Mouse (Mus musculus) lung, postnatal 14 days (tissue): ENCODE data around the gene Snx33.
"Not testable (repeated sequence)": the region's sequence is repeated elsewhere in the genome, so short reads cannot be mapped to it uniquely, and the experiment has no call there.

Experiments used
- DNase-seq: peaks from one replicate; pipeline ENCODE4 v3.0.0; 2021

Snx33 gene

DNA sequence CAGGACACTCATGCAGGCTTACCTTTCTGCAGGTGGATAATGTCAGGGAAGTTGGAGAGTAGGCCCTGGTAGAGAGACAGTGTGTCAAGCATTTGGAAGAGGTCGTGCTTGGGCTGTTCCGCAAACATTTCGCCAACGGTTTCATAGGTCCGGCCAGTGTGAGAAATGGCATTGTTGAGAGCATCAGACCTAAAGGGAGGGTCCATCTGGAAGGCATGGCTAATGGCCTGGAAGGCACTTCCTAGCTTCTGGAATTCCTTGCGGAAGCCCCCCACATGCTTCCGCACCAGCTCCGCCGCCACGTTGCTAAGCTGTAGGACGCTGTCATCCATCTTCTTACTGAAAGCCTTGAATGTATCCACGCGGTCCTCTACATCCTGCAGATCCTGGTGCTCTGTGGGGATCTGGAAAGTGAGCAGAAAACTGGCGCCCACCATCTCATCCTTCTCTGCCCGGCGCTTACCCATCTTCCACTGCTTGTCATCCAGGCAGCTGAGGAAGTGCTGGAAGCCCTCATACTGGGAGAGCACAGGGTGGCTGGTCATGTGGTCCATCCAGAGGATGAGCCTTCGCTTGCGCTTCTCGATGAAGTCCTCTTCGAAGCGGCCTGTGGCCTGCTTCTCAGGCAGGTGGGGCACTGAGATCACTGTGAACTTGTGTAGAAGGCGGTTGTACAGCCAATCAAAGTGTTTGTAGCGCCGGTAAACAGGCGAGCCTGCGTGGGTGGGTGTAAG, 2.7 kb downstream of the Snx33 start:
- DNase-seq, result no peak

DNA sequence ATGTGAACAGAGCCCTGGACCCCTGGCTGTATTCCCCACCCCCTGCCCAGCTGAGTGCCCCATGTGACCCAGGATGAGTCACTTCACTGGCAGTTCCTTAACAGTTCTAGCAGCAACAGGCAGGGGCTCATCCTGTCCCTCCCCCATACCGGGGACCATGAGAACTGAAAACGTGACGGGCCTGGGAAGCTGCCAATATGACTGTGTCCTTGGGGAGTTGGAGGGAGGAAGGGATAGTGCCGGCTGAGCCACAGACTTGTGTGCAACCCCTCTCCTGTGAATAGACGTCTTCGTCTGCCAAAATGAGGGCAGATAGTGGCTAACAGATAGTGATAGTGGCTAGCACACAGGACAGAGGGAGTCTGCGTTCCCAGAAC, 3.5 kb downstream of the Snx33 start:
- DNase-seq, result peak; percentile 87

DNA sequence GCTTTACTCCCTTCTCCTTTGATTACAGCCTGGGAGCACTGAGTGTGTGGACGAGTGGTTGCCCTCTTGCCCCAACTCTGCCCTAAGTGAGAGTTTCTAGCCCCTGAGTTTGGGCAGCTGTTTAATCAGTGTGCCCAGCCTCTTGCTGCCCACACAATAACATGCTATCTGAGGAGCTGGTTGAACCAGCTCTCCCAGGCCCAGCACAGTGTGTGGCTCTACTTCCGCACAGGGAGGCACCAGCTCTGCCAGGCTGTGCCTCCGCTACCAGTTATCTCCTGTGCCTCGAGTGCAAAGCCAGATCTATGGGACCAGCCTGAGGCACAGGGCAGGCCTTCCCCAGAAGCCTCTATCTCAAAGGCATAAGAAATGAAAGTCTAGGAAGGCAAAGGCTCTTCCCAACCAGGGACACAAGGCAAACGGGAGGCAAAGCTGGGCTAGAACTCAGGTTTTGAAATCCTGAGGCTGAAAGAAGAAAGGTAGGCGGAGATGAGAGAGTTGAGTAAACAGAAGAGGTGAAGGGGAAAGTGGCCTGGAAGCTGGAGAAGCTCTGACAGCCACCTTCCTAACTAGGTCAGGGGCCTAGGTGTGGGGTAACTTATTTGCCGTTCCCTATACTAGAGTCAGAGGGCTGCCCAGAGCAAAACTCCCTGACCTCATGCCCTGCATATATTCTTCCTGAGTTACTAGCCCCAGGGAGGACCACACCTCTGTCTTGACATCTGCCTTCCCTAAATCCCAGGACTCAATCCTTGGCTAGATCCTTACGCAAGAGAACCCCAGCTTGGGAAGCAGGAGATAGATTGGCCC, 4.1 kb downstream of the Snx33 start:
- DNase-seq, result no peak

DNA sequence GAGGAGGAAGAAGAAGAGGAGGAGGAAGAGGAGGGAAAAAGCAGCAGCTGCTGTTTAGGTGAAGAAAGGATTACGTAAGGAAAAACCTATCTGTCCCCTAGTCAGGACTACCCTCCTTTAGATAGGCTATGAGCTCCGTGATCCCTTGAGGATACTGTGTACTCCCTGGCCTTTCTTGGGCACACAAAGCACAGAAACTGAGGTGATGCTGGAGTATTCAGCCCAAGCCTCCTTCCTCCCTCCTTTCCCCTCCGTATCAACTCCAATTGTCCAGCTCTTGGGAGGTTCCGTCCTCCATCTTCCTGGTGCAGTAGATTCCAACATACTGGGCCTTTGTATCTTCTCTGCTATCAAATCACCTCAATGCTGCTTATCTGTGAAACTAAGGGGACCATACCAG, 5.4 kb downstream of the Snx33 start:
- DNase-seq, result no peak

DNA sequence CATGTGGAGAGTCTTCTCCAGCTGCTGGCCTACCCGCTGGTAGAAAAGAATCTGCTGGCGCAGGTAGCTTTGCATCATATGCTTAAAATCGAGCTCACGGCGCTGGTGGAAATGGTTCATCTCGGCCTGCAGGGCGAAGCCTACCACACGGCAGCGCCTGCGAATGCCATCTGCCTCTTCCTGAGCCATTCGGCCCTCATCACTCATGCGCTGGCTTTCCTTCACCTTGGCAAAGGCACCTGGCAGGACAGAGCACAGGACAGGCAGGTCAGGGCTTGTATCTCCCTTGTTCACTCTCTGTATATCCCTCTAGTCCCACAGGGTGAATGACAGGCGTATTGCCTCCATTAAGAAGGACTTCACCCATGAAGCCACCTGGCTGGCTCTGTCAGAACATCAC, 9.7 kb downstream of the Snx33 start:
- no peak for DNase-seq

DNA sequence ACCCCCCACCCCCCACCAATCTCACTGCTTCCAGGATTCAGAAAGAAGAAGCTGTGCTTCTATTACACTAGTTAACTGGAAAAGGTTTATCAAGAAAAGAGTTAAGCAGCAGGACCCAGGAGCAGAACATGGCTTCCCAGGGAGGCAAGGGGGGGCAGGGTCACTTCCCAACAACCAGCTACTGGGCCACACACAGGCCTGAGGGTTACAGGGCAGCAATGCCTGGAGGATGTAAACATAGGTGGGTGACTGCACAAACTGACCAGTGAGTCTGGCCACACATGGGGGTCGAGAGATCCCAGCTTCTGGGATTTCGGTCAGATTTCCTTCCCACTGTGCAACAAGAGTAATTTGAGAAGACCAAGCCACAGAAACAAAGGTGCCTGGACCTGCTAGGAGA, 11.0 kb downstream of the Snx33 start:
- no peak for DNase-seq

DNA sequence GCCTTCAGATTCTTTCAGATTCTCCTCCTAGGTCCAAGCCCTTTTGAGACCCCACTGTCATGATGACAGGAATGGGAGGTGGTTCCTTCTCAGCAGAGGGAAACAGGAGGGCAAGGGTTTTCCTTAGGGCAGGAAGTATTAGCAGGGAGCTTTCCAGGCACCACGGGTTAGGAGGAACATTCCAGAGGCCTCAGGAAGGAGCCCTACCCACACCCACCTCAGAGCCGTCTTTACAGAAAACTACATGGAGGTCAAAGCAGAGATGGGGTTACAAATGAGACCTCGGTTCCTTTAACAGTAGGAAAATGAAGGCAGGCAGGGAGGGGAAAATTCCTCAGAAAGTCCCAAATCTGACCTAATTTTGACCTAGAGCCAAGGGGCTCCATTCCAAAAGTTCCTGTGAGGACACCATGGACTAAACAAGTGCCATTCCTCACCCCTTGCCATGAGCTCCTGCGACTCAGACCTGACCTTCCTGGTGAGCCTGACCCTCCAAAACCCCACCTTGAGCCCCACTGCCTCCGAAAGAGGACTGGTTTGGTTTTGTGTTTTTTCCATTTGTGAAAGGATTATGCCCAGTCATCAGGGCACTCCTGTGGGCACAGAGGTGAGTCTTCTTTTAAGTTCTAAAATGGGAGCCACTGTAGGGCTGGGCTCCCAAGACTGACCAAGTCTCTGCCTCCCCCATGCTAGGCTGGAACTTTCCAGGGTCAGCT, 12.3 kb downstream of the Snx33 start:
- peak; percentile 49 for DNase-seq

DNA sequence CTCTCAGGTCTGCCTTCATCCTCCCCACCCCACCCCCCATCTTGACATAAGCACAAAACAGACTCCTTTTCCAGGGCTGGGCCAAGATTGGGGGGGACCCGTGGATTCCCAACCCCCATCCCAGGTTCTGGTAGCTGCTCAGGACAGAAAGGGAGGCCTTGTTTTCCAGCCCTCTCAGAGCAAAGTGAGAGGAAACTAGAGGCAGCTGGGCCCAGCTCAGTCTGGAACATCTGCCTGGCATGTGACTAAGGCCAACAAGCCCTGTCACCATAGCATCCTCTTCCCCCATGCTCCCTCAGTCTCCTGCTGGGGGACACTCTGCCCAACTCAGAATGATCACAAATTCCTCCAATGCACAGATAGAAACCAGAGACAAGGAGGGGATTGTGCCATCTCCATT, 13.1 kb downstream of the Snx33 start:
- peak; percentile 41 for DNase-seq

DNA sequence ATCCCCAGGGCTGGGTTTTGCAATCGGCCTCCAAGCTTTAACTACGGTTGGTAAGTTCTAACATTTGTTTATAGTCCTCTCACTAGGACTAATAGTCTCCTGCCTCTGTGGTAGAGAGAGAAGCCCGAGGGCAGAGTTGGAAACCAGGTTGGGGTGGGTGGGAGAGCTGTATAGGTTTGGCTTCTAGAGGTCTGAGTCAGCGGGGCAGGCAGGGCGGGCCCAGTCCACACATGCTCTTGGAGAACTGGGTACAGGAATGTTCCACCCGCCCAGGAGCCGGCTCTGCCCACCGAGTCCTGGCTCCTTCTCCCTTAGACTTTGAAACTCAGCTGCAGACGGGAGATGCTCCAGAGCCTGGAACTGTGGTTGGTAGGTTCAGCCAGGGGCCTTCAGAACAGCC, 14.2 kb downstream of the Snx33 start:
- no peak for DNase-seq

DNA sequence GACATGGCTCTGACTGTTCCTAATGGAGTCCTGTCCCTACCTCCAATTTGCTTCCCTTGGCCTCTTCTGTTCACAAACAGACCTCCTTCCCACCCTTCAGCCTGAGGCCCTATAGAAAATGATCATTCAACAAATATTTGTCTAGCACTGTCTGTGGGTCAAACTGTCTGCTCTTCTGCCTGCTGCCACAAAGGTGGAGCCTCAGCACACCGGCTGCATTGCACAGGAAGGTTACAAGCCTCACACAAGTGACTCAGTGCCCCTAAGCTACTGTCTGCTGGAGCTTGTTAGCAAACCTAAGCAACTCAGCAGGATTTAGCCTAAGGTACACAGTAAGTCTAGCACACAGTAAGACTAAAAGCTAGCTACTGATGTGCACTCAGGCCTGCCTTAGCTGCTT, 17.2 kb downstream of the Snx33 start:
- DNase-seq, result no peak

DNA sequence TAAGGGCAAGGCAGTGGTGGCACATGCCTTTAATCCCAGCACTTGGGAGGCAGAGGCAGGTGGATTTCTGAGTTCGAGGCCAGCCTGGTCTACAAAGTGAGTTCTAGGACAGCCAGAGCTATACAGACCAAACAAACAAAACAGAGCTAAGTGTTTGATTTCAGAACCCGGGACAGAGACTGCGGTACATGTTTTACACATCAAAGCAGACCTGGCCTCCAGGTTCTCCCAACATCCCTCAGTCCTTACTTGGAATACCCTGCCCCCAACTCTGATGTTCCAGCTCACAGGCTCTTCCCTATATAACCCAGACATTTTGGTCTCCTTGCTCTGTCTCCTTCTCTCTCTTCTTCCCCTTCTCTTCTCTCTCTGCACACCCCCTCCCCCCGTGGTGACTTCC, 18.2 kb downstream of the Snx33 start:
- DNase-seq, result not testable (repeated sequence)

DNA sequence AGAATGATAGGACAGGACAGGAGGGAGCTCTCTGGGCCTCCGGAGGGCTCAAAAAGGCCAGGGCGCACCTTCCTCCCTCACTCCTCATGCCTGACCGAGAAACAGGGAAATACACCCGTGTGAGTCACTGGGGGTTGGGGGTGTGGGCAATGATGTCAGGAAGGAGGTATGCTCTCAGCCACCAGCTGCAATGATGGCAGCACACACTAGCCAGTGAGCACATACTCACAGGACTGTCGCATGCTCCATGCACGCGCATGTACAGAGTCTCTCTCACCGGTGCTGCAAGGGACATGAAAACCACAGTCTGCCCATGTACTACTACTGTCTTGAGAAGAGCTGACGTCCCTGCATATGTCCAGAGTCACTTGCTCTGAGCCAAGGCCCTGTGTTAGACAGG, 20.6 kb downstream of the Snx33 start:
- no peak for DNase-seq

DNA sequence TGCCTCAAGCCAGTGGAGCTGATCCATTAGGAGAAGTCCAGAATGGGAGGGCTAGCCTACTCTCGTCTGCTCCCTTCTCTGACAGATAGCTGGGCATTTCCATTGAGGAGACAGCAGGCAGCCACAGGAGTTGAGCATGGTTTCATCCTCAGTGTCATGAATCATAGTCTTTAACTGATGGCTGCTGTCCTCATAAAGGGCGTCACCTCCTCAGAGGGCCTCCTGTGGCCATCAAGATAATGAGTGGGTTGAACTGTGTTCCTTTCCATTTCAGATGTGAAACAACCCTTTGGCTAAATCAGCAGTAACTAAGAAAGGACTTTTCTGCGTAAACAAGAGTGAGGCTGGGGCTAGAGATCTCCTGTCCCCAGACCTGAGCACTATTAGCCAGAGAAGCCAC, 24.5 kb downstream of the Snx33 start:
- no peak for DNase-seq

DNA sequence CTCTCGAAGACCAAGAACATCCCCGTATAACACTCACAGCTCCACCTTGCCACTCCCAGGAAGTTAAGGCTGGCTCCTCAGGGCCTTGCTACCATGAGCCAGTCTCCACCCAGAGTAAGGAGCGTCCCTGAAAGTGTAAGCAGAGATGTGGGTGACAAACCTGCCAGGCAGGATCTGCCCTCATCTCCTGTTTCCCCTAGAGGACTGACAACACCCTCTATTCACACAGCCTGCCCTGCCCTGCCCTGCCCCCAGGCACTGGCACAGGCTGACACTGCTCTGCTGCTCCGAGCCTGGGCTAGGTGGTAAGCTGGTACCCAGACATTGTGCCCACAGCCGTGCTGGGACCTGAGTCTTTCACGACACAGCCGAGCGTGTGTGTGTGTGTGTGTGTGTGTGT, 27.0 kb downstream of the Snx33 start:
- no peak for DNase-seq

DNA sequence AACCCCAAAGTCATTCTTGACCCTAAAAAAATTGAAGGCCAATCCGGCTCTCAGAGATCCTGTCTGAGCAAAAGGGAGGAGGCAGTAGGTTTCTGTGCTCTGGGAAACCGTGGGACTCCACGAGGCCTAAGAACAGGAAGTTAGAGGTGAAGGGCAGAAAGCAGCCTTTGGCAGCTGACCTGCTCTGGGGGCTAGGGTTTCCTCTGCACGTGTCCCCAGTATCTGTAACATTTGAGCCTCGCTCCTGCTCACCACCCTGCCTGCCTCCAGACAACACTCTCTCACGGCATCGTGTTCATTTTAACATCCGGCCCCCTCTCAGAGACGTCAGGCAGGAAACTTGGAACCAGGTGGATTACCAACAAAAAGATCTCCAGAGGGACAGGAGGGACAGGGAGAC, 27.6 kb downstream of the Snx33 start:
- DNase-seq, result no peak

DNA sequence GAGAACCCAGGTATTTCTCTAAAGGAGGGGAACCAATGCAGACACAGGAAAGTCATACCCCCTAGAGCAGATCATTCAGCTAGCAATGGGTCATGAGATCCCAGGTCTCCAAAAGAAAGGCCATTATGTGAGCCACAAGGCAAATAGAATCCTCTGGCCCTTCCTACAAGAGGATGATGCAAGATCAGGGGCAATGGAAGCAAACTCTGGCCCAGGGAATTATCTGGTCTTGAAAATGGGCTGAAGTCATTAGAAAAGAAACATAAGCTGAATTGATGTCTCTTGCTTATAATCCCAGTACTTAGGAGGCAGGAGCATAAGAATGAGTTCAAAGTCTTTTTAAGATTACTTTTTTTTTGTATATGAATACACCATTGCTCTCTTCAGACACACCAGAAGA, 28.1 kb downstream of the Snx33 start:
- DNase-seq, result no peak

DNA sequence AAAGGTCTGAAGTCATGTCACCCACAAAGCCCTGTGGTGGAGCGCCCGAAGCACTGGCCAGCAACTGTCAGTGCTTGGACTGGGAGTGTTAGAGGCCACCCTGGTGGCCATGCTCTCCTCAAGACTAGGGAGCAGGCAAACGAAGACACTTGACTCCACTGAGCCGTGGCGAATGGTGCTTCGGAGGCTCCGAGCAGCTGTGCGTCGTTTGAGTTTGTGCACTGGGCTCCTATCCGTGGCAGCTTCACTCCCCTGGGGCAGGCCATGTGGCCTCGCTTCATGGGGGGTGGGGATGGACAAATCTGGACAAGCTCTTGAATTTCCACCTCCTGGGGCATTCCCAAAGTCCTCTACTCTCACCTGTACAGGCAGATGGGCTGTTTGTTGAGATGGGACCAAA, 28.8 kb downstream of the Snx33 start:
- DNase-seq, result no peak

DNA sequence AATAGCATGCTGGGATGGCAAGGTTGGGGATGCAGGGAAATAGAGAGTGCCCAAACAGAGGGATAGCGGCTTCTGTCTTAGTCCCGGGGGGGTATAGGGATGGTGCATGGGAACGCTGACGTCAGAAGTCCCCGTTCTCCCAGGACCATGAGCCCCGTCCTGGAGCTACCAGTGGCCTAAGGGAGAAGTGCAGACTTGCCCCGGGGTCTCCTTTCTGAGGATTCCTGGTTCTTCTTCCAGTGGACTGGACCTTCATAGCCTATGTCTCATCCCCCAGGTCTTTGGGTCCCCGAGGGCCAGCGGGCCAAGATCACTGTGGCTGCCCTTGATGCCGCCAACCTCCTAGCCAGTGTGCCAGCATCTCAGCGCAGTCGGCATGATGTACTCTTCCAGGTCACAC, 31.4 kb downstream of the Snx33 start:
- DNase-seq, result no peak

DNA sequence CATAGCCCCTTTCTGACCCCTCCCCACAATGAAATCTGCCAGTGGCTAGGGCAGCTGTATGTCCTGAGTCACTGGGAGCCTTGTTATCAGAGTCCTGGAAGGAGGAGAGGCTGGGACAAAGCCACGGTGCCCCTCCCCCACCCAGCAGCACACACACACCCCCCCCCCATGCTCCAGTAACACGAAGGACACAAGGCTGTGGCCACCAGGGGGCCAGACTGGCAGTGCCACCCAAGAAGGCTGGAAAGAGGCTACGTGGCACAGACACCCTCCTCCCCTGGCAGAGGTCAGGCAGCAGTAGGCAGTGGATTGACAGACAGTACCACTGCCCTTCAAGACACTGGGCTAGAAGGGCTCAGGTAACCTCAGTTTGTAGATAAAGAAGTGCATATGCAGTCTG, 34.2 kb downstream of the Snx33 start:
- DNase-seq, result peak; percentile 62

DNA sequence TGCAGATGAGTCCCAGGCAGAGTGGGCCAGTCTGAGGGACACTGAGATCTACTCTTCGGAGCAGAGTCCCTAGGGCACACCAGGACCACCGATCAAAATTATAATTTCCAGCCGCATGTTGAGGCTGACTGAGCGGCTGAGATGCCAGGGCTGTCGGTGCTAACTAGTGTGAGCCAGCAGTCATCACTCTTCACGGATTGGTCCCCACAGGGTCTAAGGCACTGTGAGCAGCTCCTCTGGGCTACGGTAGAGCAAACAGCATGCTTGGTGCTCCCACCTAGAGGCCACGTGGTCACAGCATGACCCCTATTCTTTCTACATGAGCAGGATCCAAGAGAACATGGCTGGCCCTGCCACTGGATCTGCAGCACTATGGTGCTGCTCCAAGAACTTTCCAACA, 34.9 kb downstream of the Snx33 start:
- no peak for DNase-seq

DNA sequence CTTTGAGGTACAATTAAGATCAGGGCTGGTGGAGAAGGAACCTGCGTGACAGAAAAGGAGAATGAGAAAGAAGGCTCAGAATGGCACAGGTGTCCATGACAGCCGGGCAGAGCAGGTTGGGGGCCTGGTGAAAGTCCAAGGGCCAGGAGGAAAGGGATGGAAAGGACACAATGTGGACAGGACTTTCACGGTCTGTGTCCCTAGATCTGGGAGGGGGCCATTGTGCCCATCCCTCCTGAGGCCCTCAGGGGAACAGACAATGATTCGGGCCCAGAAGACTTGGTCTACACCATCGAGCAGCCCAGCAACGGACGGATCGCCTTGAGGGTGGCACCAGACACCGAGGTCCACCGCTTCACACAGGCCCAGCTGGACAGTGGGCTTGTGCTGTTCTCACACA, 36.1 kb downstream of the Snx33 start:
- no peak for DNase-seq

DNA sequence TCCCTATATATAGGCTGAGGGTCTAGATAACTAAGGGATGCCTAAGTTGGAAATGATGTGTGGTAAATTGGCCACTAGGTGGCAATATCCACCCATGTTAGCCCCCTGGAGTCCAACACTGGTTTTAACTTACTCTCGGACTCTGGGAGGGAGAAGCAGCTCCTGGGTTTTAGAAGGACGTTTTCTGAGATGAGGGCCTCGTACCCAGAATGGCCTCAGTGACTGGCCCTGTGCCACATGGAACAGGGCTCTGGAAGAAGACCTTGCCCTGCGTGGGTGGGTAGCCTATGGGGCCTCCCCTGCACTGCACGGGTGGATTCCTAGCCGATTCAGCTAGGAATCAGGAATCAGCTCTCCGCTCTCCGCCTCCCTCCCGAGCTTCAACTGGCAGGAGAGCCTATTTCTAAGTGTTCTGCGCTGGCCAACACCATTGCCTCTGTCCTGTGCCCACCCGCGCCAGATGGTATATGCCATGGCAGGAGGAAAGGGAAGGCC, 36.6 kb downstream of the Snx33 start:
- peak; percentile 77 for DNase-seq

DNA sequence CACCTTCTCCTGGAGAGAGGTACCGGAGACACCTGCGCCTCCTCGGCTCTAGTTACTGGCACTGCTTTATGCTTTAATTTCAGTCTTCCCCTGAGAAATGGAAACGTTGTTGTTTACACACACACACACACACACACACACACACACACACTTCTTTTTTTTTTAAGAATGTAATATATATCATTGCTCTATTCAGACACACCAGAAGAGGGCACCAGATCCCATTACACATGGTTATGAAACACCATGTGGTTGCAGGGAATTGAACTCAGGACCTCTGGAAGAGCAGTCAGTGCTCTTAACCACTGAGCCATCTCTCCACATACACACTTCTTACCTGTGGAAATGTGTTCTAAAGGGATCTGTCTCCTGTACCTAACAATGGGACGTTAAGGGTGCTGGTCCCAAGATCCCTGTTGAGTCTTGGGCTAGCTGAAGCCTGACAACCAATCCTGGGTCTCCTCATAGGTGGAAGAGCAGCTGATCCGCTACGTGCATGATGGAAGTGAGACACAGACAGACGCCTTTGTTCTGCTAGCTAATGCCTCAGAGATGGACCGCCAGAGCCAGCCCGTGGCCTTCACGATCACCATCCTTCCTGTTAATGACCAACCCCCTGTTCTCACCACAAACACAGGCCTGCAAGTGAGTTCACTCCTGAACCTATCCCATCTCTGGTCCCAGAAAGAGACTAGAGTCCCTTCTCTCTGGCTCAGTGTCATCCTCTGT, 37.5 kb downstream of the Snx33 start:
- DNase-seq, result no peak
